Mouse (Mus musculus): ENCODE results near the gene Unc13d. TPM values are rescaled to one million over a fixed set of nuclear protein-coding genes. Genes with fewer than 3 reads are reported as not detected.

Unc13d gene
- polyA plus RNA-seq, 1 experiment from 2014 or later: 2.3 TPM

GRCm38 (mm10) chr11:116058022-116058614 is 19.6 kb downstream of the Unc13d start:
- ATAC-seq (ENCODE audit: low FRiP score, low TSS enrichment): no peak
- Histone ChIP-seq H3K36me3 (ENCODE audit: control insufficient read depth, insufficient read depth, low read length) (peaks cover 52% of the 10 kb centered on the region), H3K4me3 (ENCODE audit: low read depth, low read length) (no peak overlapping the region), H3K9ac (ENCODE audit: low read length) (no peak overlapping the region), H3K27me3 (ENCODE audit: control insufficient read depth, insufficient read depth, low read length) (no peaks in the 10 kb centered on the region), H3K27ac (replicated peaks) (no peak overlapping the region), H3K4me2 (replicated peaks; ENCODE audit: low read depth) (no peak overlapping the region), H3K4me1 (replicated peaks; ENCODE audit: control insufficient read depth, insufficient read depth) (no peaks in the 10 kb centered on the region), H3K9me3 (ENCODE audit: control insufficient read depth, low read length) (no peaks in the 10 kb centered on the region)
- no peak for DNase-seq (ENCODE audit: low spot score)
- WGBS: 62% methylated on average over 12 of the region's 12 CpGs
- TF ChIP-seq EP300 (optimal IDR thresholded peaks at IDR 0.05) (no peak), CTCF (IDR thresholded peaks at IDR 0.05; ENCODE audit: low read depth) (no peak)

- no peak for DNase-seq (ENCODE audit: low spot score)
- WGBS: 79% methylated on average over 4 of the region's 4 CpGs
- Histone ChIP-seq H3K4me2 (replicated peaks; ENCODE audit: low read depth) (no peak overlapping the region), H3K27me3 (ENCODE audit: control insufficient read depth, insufficient read depth, low read length) (no peaks in the 10 kb centered on the region), H3K9ac (ENCODE audit: low read length) (no peak overlapping the region), H3K4me1 (replicated peaks; ENCODE audit: control insufficient read depth, insufficient read depth) (no peaks in the 10 kb centered on the region), H3K36me3 (ENCODE audit: control insufficient read depth, insufficient read depth, low read length) (peaks cover 56% of the 10 kb centered on the region), H3K4me3 (ENCODE audit: low read depth, low read length) (no peak overlapping the region), H3K27ac (replicated peaks) (no peak overlapping the region), H3K9me3 (ENCODE audit: control insufficient read depth, low read length) (no peaks in the 10 kb centered on the region)
- TF ChIP-seq EP300 (optimal IDR thresholded peaks at IDR 0.05) (no peak), CTCF (IDR thresholded peaks at IDR 0.05; ENCODE audit: low read depth) (no peak)
- ATAC-seq (ENCODE audit: low FRiP score, low TSS enrichment): no peak
These were observed 20.4 kb downstream of the Unc13d start for GRCm38 (mm10) chr11:116057237-116057881.

GRCm38 (mm10) chr11:116055873-116056272 is 21.9 kb downstream of the Unc13d start:
- Histone ChIP-seq H3K36me3 (ENCODE audit: control insufficient read depth, insufficient read depth, low read length) (peaks cover 54% of the 10 kb centered on the region), H3K27me3 (ENCODE audit: control insufficient read depth, insufficient read depth, low read length) (no peaks in the 10 kb centered on the region), H3K4me2 (replicated peaks; ENCODE audit: low read depth) (no peak overlapping the region), H3K27ac (replicated peaks) (no peak overlapping the region), H3K9ac (ENCODE audit: low read length) (no peak overlapping the region), H3K4me1 (replicated peaks; ENCODE audit: control insufficient read depth, insufficient read depth) (no peaks in the 10 kb centered on the region), H3K4me3 (ENCODE audit: low read depth, low read length) (no peak overlapping the region), H3K9me3 (ENCODE audit: control insufficient read depth, low read length) (no peaks in the 10 kb centered on the region)
- WGBS: 91% methylated on average over 11 of the region's 11 CpGs
- TF ChIP-seq EP300 (optimal IDR thresholded peaks at IDR 0.05) (no peak), CTCF (IDR thresholded peaks at IDR 0.05; ENCODE audit: low read depth) (no peak)
- no peak for ATAC-seq (ENCODE audit: low FRiP score, low TSS enrichment)
- no peak for DNase-seq (ENCODE audit: low spot score)

- no peak overlapping the region for H3K4me2 ChIP-seq (replicated peaks; ENCODE audit: low read depth)
- 94% methylated on average over 9 of the region's 9 CpGs for WGBS
- no peak for ATAC-seq (ENCODE audit: low FRiP score, low TSS enrichment)
These were observed 24.1 kb downstream of the Unc13d start for GRCm38 (mm10) chr11:116053510-116054229.

GRCm38 (mm10) chr11:116050196-116050595 is 27.6 kb downstream of the Unc13d start:
- H3K27ac ChIP-seq (replicated peaks): 0 out of 2 replicates have a peak overlapping the region, but pooled peaks have one; percentile 4
- no peak overlapping the region for H3K9ac ChIP-seq (ENCODE audit: low read length)
- 81% methylated on average over 4 of the region's 4 CpGs for WGBS
- H3K36me3 ChIP-seq (ENCODE audit: control insufficient read depth, insufficient read depth, low read length): peaks cover 35% of the 10 kb centered on the region
- DNase-seq (ENCODE audit: low spot score) (no peak), ATAC-seq (ENCODE audit: low FRiP score, low TSS enrichment) (no peak)
- no peak overlapping the region for H3K4me2 ChIP-seq (replicated peaks; ENCODE audit: low read depth)
- H3K4me1 ChIP-seq (replicated peaks; ENCODE audit: control insufficient read depth, insufficient read depth): no peaks in the 10 kb centered on the region
- H3K4me3 ChIP-seq (ENCODE audit: low read depth, low read length): no peak overlapping the region
- H3K27me3 ChIP-seq (ENCODE audit: control insufficient read depth, insufficient read depth, low read length): no peaks in the 10 kb centered on the region
- TF ChIP-seq CTCF (IDR thresholded peaks at IDR 0.05; ENCODE audit: low read depth): no peak
- no peak for TF ChIP-seq EP300 (optimal IDR thresholded peaks at IDR 0.05)
- H3K9me3 ChIP-seq (ENCODE audit: control insufficient read depth, low read length): no peaks in the 10 kb centered on the region

More at GRCm38 (mm10) chr11:116053510-116054229, 24.1 kb downstream of the Unc13d start:
- no peak for TF ChIP-seq CTCF (IDR thresholded peaks at IDR 0.05; ENCODE audit: low read depth)
- no peak for TF ChIP-seq EP300 (optimal IDR thresholded peaks at IDR 0.05)
- Histone ChIP-seq H3K9ac (ENCODE audit: low read length) (no peak overlapping the region), H3K9me3 (ENCODE audit: control insufficient read depth, low read length) (no peaks in the 10 kb centered on the region), H3K4me3 (ENCODE audit: low read depth, low read length) (no peak overlapping the region), H3K27ac (replicated peaks) (no peak overlapping the region), H3K36me3 (ENCODE audit: control insufficient read depth, insufficient read depth, low read length) (peaks cover 50% of the 10 kb centered on the region), H3K27me3 (ENCODE audit: control insufficient read depth, insufficient read depth, low read length) (no peaks in the 10 kb centered on the region), H3K4me1 (replicated peaks; ENCODE audit: control insufficient read depth, insufficient read depth) (no peaks in the 10 kb centered on the region)
- no peak for DNase-seq (ENCODE audit: low spot score)

All from stomach, postnatal 0 days (tissue).